Mouse (Mus musculus) B cell, adult 2 months (primary cell): ENCODE data around the gene 9030025P20Rik.
"Not testable (repeated sequence)": the region's sequence is repeated elsewhere in the genome, so short reads cannot be mapped to it uniquely, and the experiment has no call there.

ENCODE experiments used
- DNase-seq, 2 experiments: peaks; one replicate each; pipeline ENCODE4 v3.0.0; 2022

The 9030025P20Rik gene

DNA sequence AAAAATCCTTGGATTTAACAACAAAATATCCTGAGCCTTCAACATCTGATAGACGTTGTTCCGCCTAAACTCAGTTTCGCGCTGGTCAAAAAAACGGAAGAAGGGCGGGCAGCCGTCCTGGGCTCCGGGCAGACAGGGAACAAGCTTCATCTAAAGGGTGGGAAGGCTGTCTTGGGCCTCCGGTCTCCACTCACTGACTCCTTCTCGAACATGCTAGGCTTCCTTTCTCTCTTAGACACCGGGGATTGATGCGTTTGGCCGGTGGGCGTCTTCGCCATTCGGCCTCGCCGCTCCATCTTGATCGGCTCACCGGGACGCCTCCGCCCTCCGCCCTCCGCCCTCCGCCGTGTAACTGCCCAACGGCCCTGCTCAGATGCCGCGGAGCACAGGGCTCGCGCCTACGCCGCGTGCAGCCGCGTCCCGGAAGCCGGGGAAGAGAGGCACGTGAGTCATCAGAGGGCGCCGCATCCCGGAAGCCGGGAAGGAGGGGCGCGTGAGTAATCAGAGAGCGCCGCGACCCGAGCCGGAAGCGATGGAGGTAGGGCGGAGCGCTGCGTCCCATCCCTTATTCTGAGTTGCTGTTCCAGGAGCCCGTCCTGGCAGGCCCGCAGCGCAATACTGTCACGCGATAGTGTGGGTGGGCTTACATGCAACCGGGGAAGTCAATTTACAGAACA, at the start of gene 9030025P20Rik, which contains the start of gene Gm3417:
9030025P20Rik (plus strand) TSS at position 107 of the 677 bp plus-strand sequence.
Gm3417 (minus strand) TSS at position 429 of the 677 bp plus-strand sequence.
- DNase-seq: not testable (repeated sequence)

- DNase-seq: no peak
Measured at GRCm38 (mm10) chr17:14928631-14929030, 49.6 kb upstream of the 9030025P20Rik start.

- no peak for DNase-seq
Measured at GRCm38 (mm10) chr17:14930697-14931096, 47.6 kb upstream of the 9030025P20Rik start.

DNA sequence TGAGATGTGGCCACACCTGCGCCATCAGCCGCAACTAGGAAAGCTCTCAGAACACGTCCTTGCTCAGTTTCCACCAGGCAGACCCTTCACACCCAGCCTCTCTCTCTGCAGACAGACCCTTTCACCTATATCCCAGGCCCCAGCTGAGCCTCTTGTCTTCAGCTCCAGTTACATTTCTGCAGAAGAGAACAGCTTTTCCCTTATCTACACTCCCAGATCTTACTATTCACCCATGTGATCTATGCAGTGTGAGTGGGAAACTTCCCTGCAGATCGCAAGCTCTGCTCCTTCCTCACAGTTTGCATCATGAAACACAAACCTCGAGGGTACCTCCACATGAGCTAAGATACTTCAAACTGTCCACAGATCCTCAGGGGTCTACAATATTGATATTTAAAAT, 46.8 kb upstream of the 9030025P20Rik start:
- DNase-seq: no peak

GRCm38 (mm10) chr17:14935280-14935679, 43.0 kb upstream of the 9030025P20Rik start:
- DNase-seq: not testable (repeated sequence)

GRCm38 (mm10) chr17:14935841-14936605, 42.2 kb upstream of the 9030025P20Rik start:
- DNase-seq: no peak

- peak in 1 of 2 experiments; percentile 2 for DNase-seq
Measured at GRCm38 (mm10) chr17:14942181-14942580, 36.1 kb upstream of the 9030025P20Rik start.

- DNase-seq: peak; percentile 97 to 98
Measured at GRCm38 (mm10) chr17:14943009-14943728, 35.1 kb upstream of the 9030025P20Rik start, which contains the start of the genes Wdr27 and 1600012H06Rik. Gene Wdr27 (minus strand): TSS chr17:14943158. Gene 1600012H06Rik (plus strand): TSS chr17:14943184.

DNA sequence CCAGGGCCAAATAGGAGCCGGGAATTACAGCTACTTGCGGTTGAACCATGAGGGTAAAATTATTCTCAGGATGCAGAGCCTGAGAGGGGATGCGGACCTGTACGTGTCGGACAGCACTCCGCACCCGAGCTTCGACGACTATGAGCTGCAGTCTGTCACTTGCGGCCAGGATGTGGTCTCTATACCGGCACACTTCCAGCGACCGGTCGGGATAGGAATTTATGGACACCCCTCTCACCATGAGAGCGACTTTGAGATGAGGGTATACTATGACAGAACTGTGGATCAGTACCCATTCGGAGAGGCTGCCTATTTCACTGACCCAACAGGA, 34.6 kb upstream of the 9030025P20Rik start:
- peak in 1 of 2 experiments; percentile 10 for DNase-seq

DNA sequence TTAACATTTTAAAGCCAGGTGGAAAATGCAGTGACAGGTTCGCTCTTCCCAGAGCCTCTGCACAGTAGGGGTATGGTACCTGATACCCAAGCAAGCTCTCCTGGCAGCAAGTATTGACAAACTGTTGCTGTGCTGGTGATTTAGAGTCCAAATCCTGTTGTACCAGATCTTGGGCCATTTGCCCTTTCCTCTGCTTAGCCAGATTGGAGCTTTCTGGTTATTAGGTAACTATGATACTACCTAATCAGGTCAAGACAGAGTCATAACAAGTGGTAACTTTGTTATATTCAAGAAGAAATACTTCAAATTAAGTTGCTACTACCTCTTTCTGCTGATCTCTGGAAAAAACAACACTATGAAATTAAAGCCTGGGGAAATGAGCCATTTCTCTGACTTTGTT, 33.7 kb upstream of the 9030025P20Rik start:
- DNase-seq: no peak

DNA sequence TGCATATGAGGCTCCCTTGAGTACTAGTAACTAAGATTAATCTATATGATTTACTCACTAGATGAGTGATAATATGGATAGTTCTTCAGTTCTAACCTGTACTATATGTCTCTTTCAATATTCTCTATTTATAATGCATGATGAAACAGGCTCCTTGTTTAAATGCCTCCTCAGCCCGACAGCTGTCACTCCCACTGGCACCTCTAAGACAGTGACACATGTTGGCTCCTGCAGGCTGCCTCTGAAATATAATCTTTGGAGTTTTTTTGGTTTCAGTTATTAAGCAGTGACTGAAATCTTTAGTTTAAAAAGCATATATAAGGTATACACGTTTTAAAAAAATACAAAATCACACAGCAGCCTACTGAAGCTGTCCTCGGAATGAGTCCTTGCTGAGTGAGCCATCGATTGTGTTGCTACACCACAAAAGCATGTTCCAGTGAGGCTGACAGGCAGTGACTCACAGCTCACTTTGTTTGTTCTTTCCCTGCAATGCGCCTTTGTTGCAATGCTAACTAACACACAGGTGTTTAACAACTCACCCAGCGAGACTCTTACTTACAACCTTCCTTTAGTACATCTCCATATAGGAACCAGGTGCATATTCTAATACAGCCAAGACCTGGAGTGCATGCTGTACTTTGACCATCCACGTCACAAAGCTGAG, 29.0 kb upstream of the 9030025P20Rik start:
- DNase-seq: no peak

DNA sequence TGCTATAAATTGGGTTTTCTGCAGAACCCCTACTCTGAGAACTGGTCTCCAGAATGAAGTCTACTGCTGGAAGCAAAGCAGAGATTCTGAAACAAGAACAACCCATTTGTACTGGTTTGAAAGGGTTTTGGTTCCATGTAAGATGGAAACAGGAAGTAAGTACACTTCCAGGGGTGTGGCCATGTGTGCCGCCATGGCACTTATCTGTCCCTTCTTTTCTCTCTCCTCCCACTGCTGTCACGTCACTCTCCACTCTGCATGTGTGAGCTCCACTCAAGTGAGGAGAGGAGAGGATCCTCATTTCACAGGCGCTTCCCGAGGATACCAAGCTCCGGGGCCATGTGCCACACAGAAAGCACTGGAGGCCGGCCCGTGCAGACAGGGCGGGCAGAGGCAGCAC, 24.8 kb upstream of the 9030025P20Rik start:
- no peak for DNase-seq

GRCm38 (mm10) chr17:14958686-14959327, 19.5 kb upstream of the 9030025P20Rik start:
- DNase-seq: no peak

DNA sequence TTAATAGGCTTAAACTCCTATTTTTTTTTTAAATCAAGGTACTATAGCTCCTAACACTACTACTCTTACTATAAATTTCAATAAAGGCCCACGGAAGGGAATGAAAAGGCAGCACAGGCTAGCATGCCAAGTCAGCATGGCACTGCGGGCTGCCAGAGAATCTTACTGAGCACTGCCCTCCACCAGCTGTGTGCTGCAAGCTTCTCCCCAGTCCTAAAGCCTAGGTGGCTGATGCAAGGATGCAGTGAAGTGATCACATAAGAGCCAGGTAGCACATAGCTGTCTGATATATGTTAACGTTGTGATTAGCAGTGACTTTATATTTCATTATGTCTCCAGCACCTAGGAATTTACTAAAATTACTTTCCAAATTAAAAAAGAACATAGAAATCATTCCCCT, 18.3 kb upstream of the 9030025P20Rik start:
- no peak for DNase-seq

DNA sequence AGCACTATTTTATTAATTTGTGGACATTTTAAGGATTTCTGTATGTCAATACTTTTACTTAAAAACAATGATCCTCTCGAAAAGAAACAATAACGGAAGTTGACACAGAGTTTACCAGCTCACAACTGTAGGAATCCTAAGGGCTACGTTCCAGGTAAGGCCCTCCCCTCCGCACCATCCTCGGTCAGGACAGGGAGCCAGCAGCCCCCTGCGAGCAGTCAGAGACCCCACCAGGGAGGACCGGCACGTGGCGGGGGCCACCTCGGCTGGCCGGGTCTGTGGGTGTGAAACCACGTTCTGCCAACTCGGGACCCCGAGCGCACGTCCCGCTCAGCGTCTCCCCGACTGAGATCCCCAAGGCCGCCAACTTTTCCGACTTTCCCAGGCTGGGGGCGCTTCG, 17.7 kb upstream of the 9030025P20Rik start:
- DNase-seq: peak; percentile 35 to 38

DNA sequence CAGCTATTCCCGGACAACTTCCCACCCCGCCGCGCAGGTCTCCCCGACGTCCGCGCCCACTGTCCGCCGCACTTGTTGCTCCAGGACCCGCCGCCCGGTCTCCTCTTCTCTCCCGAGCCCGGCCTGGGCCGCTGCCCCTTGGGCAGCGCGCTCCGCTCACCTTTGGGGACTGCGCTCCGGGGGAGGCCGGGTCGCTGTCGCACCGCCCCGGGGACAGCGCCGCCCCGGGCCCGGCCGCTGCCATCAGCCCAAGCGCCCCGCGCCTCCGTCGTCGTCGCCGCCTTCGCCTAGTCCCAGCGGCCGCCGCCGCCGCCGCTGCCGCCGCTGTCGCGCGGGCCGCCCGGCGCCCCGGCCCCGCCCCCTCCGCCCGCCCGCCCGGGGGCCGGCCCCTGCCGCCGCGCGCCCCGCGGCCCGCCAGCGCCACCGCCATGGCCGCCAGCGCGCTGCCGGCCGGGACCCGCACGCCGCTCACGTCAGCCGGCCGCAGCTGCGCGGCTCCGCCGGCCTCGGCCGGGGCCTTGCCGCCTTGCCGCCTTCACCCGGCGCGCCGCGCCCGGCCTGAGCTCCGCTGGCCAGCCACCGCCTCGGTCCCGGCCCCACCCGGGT, 17.2 kb upstream of the 9030025P20Rik start, which contains the start of gene Phf10:
Phf10 (minus strand) TSS at position 323 of the 606 bp plus-strand sequence.
- DNase-seq: peak; percentile 32 to 47

DNA sequence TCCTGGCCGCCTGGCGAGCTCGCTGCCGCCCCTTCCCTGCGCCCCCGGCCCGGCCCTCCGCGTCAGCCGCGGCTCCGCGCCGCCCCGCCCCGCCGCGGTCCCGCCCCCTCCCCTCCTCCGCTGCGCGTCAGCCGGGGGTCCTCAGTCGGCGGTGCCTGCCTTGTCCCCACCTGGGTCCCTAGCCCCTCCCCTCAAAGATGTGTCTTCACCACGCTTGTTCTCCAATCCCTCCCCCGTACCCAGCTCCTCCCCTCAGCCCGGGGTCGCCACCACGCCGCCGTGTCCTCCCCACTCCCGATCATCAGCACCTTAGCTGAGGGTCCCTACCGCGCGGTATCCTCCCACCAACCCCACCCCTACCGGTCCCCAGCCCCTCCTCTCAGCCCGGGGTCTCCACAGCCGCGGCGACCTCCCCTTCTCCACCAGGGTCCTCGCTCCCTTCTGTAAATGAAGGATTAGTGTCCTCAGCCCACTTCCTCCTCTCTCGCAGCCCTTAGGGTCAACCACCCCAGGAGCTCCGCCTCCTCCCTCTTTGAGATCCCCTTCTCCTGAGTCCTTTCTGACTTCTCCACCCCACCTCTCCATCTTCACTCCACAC, 16.6 kb upstream of the 9030025P20Rik start:
- DNase-seq: not testable (repeated sequence)

- not testable (repeated sequence) for DNase-seq
Measured at GRCm38 (mm10) chr17:14968373-14968913, 9.8 kb upstream of the 9030025P20Rik start.

DNA sequence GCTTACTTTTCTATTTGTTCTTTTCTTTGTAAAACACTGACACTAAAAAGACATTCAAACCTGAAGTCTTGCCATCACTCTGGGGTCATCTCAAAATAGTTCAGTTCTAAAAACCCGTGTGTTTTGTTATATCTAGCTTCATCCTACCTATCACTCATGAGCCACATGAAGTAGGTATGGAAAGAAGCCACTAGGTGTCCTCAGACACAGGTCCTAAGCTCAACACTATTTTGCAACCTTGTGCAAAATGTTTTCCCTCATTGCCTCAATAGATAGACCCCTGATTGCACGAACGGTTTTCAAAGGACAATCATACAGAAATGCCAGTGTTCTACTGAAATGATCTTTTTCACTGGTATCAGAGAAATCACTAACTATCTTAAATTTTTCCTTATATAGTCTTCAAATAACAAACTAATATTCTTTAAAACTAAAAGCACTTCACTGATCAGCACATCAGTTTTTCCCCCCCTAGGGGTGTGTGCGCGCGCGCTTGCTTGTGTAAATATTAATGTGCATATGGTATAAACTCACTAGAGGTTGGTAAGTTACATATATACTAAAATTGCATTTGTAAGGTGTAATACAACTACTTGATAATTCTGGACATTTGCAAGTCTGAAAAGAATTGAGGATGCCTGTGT, 428 bp upstream of the 9030025P20Rik start:
- peak; percentile 19 to 25 for DNase-seq

GRCm38 (mm10) chr17:14990116-14990702, 11.9 kb downstream of the 9030025P20Rik start:
- DNase-seq: not testable (repeated sequence)
